Mouse (Mus musculus) kidney, adult 2 months (tissue): ENCODE results near the gene Hoxb3. TPM values are rescaled to one million over a fixed set of nuclear protein-coding genes. Genes with fewer than 3 reads are reported as not detected.

ENCODE experiments used
- DNase-seq: peaks from one replicate; pipeline ENCODE4 v3.0.0; 2021
- H3K27ac ChIP-seq: fragments of 200-500 bp; 2 replicates; pipeline ENCODE4 v1.5.1; 2012; ENCODE audit warnings: low read depth, low read length, control low read depth, inconsistent platforms; ENCODE audit not compliant: insufficient read depth
- H3K27me3 ChIP-seq: fragments of 200-500 bp; replicated peaks from 2 replicates; pipeline ENCODE4 v1.6.1; 2012; ENCODE audit warnings: mild to moderate bottlenecking, moderate library complexity, low read length, inconsistent platforms; ENCODE audit not compliant: control insufficient read depth, insufficient read depth
- H3K36me3 ChIP-seq: fragments of 200-500 bp; 2 replicates; pipeline ENCODE4 v1.6.1; 2012; ENCODE audit warnings: mild to moderate bottlenecking, moderate library complexity, low read length, inconsistent platforms; ENCODE audit not compliant: control insufficient read depth, insufficient read depth
- H3K4me1 ChIP-seq: fragments of 200-500 bp; 2 replicates; pipeline ENCODE4 v1.6.1; 2011; ENCODE audit warnings: low read length; ENCODE audit not compliant: control insufficient read depth, insufficient read depth
- H3K4me3 ChIP-seq: fragments of 200-500 bp; 2 replicates; pipeline ENCODE4 v1.5.1; 2011; ENCODE audit warnings: mild to moderate bottlenecking, low read depth, low read length, control low read depth; ENCODE audit not compliant: insufficient read depth
- CTCF ChIP-seq: fragments of 200-500 bp; conservative IDR thresholded peaks from 2 replicates; pipeline ENCODE4 v1.5.1; 2011; ENCODE audit warnings: low read depth, mild to moderate bottlenecking, control low read depth, low read length, moderate library complexity, mixed read lengths; ENCODE audit not compliant: insufficient read depth, insufficient read length
- POLR2A ChIP-seq: fragments of 200-500 bp; IDR thresholded peaks from one replicate; pipeline ENCODE4 v1.6.1; 2011; ENCODE audit warnings: low read depth, low read length, control low read depth
- WGBS: fragments of 180-500 bp; shearing (Covaris S2); methylation state at CpG from one replicate; pipeline ENCODE4 v1.1.7; 2018; 5-methylcytosine and 5-hydroxymethylcytosine counted together
- polyA plus RNA-seq: library from polyadenylated mRNA; depleted of rRNA; stranded (reverse); fragments of >200 nt; gene quantifications from 2 replicates; pipeline ENCODE4 v1.2.3, GENCODE M21; 2012

Gene Hoxb3
- polyA plus RNA-seq, 1 experiment: 10.1 TPM

- DNase-seq: no peak
- Histone ChIP-seq H3K27ac (peak overlapping the region; percentile 73), H3K4me1 (0 out of 2 replicates have a peak, but pooled peaks cover 7% of the 10 kb centered on the region), H3K27me3 (no peaks in the 10 kb centered on the region), H3K36me3 (peaks cover under 1% of the 10 kb centered on the region; the same call in 1 of the 2 replicates), H3K4me3 (no peak overlapping the region)
- TF ChIP-seq POLR2A: no peak
- no peak for TF ChIP-seq CTCF
- WGBS: 55% methylated on average over 22 of the region's 22 CpGs
Observed at GRCm38 (mm10) chr11:96325747-96326212, 2.7 kb downstream of the Hoxb3 start.

GRCm38 (mm10) chr11:96326705-96327104 lies 3.6 kb downstream of the Hoxb3 start:
- no peak for DNase-seq
- WGBS: 58% methylated on average over 12 of the region's 12 CpGs
- Histone ChIP-seq H3K4me3 (no peak overlapping the region), H3K36me3 (no peaks in the 10 kb centered on the region; the same call in 1 of the 2 replicates), H3K4me1 (peaks cover 9% of the 10 kb centered on the region), H3K27ac (peak overlapping the region; percentile 15), H3K27me3 (no peaks in the 10 kb centered on the region)
- TF ChIP-seq CTCF: no peak
- TF ChIP-seq POLR2A: no peak

- Histone ChIP-seq H3K27ac (peak overlapping the region; percentile 15; the same call in 1 of the 2 replicates), H3K36me3 (no peaks in the 10 kb centered on the region; the same call in 1 of the 2 replicates), H3K27me3 (no peaks in the 10 kb centered on the region), H3K4me1 (peaks cover 13% of the 10 kb centered on the region), H3K4me3 (no peak overlapping the region)
- 74% methylated on average over 7 of the region's 7 CpGs for WGBS
- DNase-seq: no peak
- no peak for TF ChIP-seq CTCF
- TF ChIP-seq POLR2A: no peak
Observed at GRCm38 (mm10) chr11:96327122-96327521, 4.0 kb downstream of the Hoxb3 start.

GRCm38 (mm10) chr11:96327750-96328149 lies 4.6 kb downstream of the Hoxb3 start:
- TF ChIP-seq CTCF: no peak
- no peak for TF ChIP-seq POLR2A
- no peaks in the 10 kb centered on the region for H3K27me3 ChIP-seq
- H3K4me1 ChIP-seq: peaks cover 17% of the 10 kb centered on the region
- no peak for DNase-seq
- H3K27ac ChIP-seq: no peak overlapping the region
- WGBS: 65% methylated on average over 5 of the region's 5 CpGs
- H3K36me3 ChIP-seq: no peaks in the 10 kb centered on the region; the same call in 1 of the 2 replicates
- no peak overlapping the region for H3K4me3 ChIP-seq

- TF ChIP-seq CTCF: no peak
- no peak for TF ChIP-seq POLR2A
- peaks cover 18% of the 10 kb centered on the region for H3K4me1 ChIP-seq
- peak overlapping the region; percentile 39; the same call in 1 of the 2 replicates for H3K27ac ChIP-seq
- no peaks in the 10 kb centered on the region; the same call in 1 of the 2 replicates for H3K36me3 ChIP-seq
- no peaks in the 10 kb centered on the region for H3K27me3 ChIP-seq
- H3K4me3 ChIP-seq: no peak overlapping the region
- WGBS: 37% methylated on average over 8 of the region's 8 CpGs
- DNase-seq: no peak
Observed at GRCm38 (mm10) chr11:96328605-96329004, 5.5 kb downstream of the Hoxb3 start.

- Histone ChIP-seq H3K27me3 (no peaks in the 10 kb centered on the region), H3K4me1 (peaks cover 43% of the 10 kb centered on the region), H3K27ac (peak overlapping the region; percentile 51; the same call in 1 of the 2 replicates), H3K36me3 (no peaks in the 10 kb centered on the region; the same call in 1 of the 2 replicates), H3K4me3 (no peak overlapping the region)
- TF ChIP-seq POLR2A: no peak
- TF ChIP-seq CTCF: no peak
- no peak for DNase-seq
- WGBS: 25% methylated on average over 8 of the region's 8 CpGs
Observed at GRCm38 (mm10) chr11:96332105-96332504, 9.0 kb downstream of the Hoxb3 start.

GRCm38 (mm10) chr11:96332618-96333032 lies 9.5 kb downstream of the Hoxb3 start:
- Histone ChIP-seq H3K4me3 (no peak overlapping the region), H3K36me3 (no peaks in the 10 kb centered on the region), H3K27me3 (no peaks in the 10 kb centered on the region), H3K27ac (peak overlapping the region; percentile 14; the same call in 1 of the 2 replicates), H3K4me1 (peaks cover 47% of the 10 kb centered on the region)
- no peak for TF ChIP-seq POLR2A
- no peak for DNase-seq
- 39% methylated on average over 35 of the region's 35 CpGs for WGBS
